Mouse (Mus musculus) hindbrain, embryonic 13.5 days (tissue): ENCODE results near the gene Frem2. TPM values are rescaled to one million over a fixed set of nuclear protein-coding genes. Genes with fewer than 3 reads are reported as not detected.

Source experiments
- ATAC-seq: fragments of 200-750 bp; cut with Nextera tagmentation; 2 replicates; pipeline ENCODE4 v1.8.0; 2017; ENCODE audit warnings: moderate TSS enrichment; ENCODE audit not compliant: low FRiP score
- H3K27ac ChIP-seq: fragments of 300-500 bp; sonication (generic); 2 replicates; pipeline ENCODE4 v1.5.1; 2015; ENCODE audit warnings: inconsistent platforms, mild to moderate bottlenecking, moderate library complexity
- H3K27me3 ChIP-seq: fragments of 300-500 bp; sonication (generic); 2 replicates; pipeline ENCODE4 v1.6.1; 2015; ENCODE audit warnings: mild to moderate bottlenecking, inconsistent platforms
- H3K36me3 ChIP-seq: fragments of 300-500 bp; sonication (generic); 2 replicates; pipeline ENCODE4 v1.6.1; 2015; ENCODE audit warnings: mild to moderate bottlenecking, inconsistent platforms
- H3K4me1 ChIP-seq: fragments of 300-500 bp; sonication (generic); replicated peaks from 2 replicates; pipeline ENCODE4 v1.6.1; 2015; ENCODE audit warnings: inconsistent platforms
- H3K4me2 ChIP-seq: fragments of 300-500 bp; sonication (generic); 2 replicates; pipeline ENCODE4 v1.6.1; 2015; ENCODE audit warnings: inconsistent platforms, mild to moderate bottlenecking, moderate library complexity
- H3K4me3 ChIP-seq: fragments of 300-500 bp; sonication (generic); 2 replicates; pipeline ENCODE4 v1.5.1; 2015; ENCODE audit warnings: mild to moderate bottlenecking, inconsistent platforms
- H3K9ac ChIP-seq: fragments of 300-500 bp; sonication (generic); 2 replicates; pipeline ENCODE4 v1.6.1; 2015; ENCODE audit warnings: mild to moderate bottlenecking, inconsistent platforms
- H3K9me3 ChIP-seq: fragments of 300-500 bp; sonication (generic); 2 replicates; pipeline ENCODE4 v1.6.1; 2016; ENCODE audit warnings: inconsistent platforms
- WGBS: fragments of 180-500 bp; shearing (Covaris S2); methylation state at CpG from one replicate; pipeline ENCODE4 v1.1.7; 2015; 5-methylcytosine and 5-hydroxymethylcytosine counted together
- polyA plus RNA-seq: library from polyadenylated mRNA; unstranded; fragments of >200 nt; fragmentation: Nextera tagmentation; extraction: Ambion mirVana; gene quantifications from 2 replicates; pipeline ENCODE4 v1.2.1, GENCODE M21; 2015

The Frem2 gene
- polyA plus RNA-seq, 1 experiment from 2014 or later = 1.3 TPM

GRCm38 (mm10) chr3:53656328-53656877 is 752 bp downstream of the Frem2 start:
- Histone ChIP-seq H3K9ac (peak overlapping the region; percentile 73), H3K36me3 (peaks cover 7% of the 10 kb centered on the region; the same call in 1 of the 2 replicates), H3K27me3 (peaks cover 47% of the 10 kb centered on the region), H3K4me2 (peak overlapping the region; percentile 100), H3K27ac (no peak overlapping the region), H3K4me1 (peaks cover 29% of the 10 kb centered on the region), H3K9me3 (peaks cover 9% of the 10 kb centered on the region), H3K4me3 (peak overlapping the region; percentile 58)
- WGBS = under 1% methylated on average over 42 of the region's 42 CpGs
- peak; percentile 34 for ATAC-seq

DNA sequence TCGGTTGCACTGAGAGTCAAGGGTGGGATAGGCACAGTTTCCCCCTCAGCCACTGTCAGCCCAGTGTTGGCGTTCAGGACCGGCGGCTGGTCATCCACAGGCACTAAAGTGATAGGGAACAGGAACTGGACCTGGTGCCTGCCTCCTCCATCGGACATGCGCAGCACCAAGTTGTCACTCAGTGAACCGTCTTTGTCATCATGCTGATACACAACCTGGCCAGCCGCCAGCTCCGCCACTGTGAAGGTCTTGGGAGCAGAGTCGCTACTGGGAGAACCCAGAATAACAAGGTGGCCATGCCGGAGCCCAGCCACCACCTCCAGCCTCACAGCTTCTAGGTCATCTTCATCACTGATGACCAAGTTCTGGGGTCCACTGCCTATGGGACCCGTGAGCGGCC is 1.8 kb downstream of the Frem2 start:
- Histone ChIP-seq H3K4me1 (peaks cover 31% of the 10 kb centered on the region), H3K9ac (peak overlapping the region; percentile 73; the same call in 1 of the 2 replicates), H3K27ac (no peak overlapping the region), H3K4me2 (peak overlapping the region; percentile 100), H3K36me3 (peaks cover 7% of the 10 kb centered on the region; the same call in 1 of the 2 replicates), H3K27me3 (peaks cover 47% of the 10 kb centered on the region), H3K9me3 (peaks cover 9% of the 10 kb centered on the region), H3K4me3 (peak overlapping the region; percentile 58)
- 89% methylated on average over 13 of the region's 13 CpGs for WGBS
- ATAC-seq = no peak

GRCm38 (mm10) chr3:53650003-53650748 is 7.0 kb downstream of the Frem2 start:
- 2% methylated on average over 8 of the region's 8 CpGs for WGBS
- Histone ChIP-seq H3K4me2 (no peak overlapping the region), H3K9me3 (peaks cover 9% of the 10 kb centered on the region), H3K36me3 (peaks cover 7% of the 10 kb centered on the region; the same call in 1 of the 2 replicates), H3K4me3 (no peak overlapping the region), H3K27me3 (peaks cover 8% of the 10 kb centered on the region), H3K9ac (no peak overlapping the region), H3K27ac (peak overlapping the region; percentile 44; the same call in 1 of the 2 replicates), H3K4me1 (peaks cover 6% of the 10 kb centered on the region)
- ATAC-seq = no peak; the same call in 1 of the 2 replicates

GRCm38 (mm10) chr3:53649425-53649824 is 7.7 kb downstream of the Frem2 start:
- no peak overlapping the region for H3K9ac ChIP-seq
- H3K4me3 ChIP-seq = no peak overlapping the region
- no peak overlapping the region for H3K27ac ChIP-seq
- peaks cover 2% of the 10 kb centered on the region for H3K9me3 ChIP-seq
- H3K4me1 ChIP-seq = peaks cover 6% of the 10 kb centered on the region
- ATAC-seq = no peak
- 48% methylated on average over 4 of the region's 4 CpGs for WGBS
- H3K27me3 ChIP-seq = 0 out of 2 replicates have a peak, but pooled peaks cover under 1% of the 10 kb centered on the region
- peaks cover 5% of the 10 kb centered on the region; the same call in 1 of the 2 replicates for H3K36me3 ChIP-seq
- H3K4me2 ChIP-seq = no peak overlapping the region

DNA sequence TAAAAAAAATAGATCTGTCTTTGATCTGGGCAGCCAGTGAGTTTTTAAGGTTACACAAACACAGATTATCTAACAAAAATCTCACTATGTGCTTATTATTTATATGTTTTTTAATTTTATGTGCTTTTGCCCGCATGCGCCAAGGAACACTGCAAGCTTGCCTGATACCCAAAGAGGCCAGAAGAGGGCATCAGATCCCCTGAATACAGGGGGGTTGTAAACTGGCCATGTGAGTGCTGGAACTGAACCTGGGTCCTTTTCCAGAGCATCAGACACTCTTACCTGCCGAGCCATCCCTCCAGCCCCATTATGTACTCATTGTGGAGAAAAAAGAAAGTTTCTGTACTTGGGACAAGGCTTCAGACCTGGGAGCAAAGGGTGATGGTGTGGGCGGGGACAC is 8.3 kb downstream of the Frem2 start:
- WGBS = 83% methylated on average over 4 of the region's 4 CpGs
- no peak for ATAC-seq
- Histone ChIP-seq H3K36me3 (no peaks in the 10 kb centered on the region), H3K27ac (no peak overlapping the region), H3K4me2 (no peak overlapping the region), H3K9ac (no peak overlapping the region), H3K4me3 (no peak overlapping the region), H3K4me1 (peaks cover 6% of the 10 kb centered on the region), H3K27me3 (no peaks in the 10 kb centered on the region), H3K9me3 (no peaks in the 10 kb centered on the region)

DNA sequence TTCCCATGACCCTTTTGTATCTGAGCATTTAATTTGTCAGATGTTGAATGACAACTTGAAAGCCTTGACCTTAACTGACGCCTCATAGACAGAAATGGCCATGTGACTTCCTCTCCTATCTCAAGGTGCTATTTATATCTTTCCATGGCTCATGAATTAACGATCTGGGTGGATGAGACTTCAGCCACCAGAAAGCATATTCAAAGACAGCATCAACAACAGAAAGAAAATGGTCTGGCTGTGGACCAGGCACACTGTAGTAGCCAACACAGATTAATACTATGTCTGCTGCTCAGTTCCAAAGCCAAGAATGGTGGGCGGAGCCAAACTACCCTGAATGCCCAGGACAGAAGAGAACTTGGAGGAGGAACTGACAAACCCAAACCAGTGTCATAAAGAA is 21.2 kb downstream of the Frem2 start:
- 84% methylated on average over 3 of the region's 3 CpGs for whole genome bisulfite sequencing
- Histone ChIP-seq H3K4me3 (no peak overlapping the region), H3K27ac (no peak overlapping the region), H3K27me3 (no peaks in the 10 kb centered on the region), H3K9me3 (no peaks in the 10 kb centered on the region), H3K9ac (no peak overlapping the region), H3K4me2 (no peak overlapping the region), H3K4me1 (peaks cover 3% of the 10 kb centered on the region; the same call in 1 of the 2 replicates), H3K36me3 (no peaks in the 10 kb centered on the region)
- ATAC-seq = no peak

DNA sequence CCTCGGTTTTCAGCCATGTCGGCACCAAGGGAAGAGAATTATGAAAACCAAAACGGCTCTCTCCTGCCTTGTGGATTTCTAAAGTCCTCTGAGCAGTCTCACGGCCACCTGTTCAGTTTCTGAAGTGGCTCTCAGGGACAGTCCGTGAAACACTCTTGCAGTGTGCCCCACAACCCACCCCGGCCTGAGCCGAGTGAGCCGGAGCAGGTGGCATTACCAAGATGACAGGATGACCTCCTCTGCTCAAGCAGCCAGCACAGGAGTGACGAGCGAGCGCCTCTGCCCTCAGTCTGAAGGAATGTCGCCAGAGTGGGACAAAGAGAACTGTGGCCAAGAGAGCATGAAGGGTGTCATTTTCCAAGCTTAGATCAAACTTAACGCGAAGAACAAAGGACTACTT is 26.0 kb downstream of the Frem2 start:
- no peak overlapping the region for H3K27ac ChIP-seq
- H3K4me3 ChIP-seq = no peak overlapping the region
- H3K4me1 ChIP-seq = peaks cover 3% of the 10 kb centered on the region; the same call in 1 of the 2 replicates
- no peak overlapping the region for H3K9ac ChIP-seq
- no peaks in the 10 kb centered on the region for H3K36me3 ChIP-seq
- 65% methylated on average over 14 of the region's 14 CpGs for WGBS
- no peaks in the 10 kb centered on the region for H3K9me3 ChIP-seq
- no peaks in the 10 kb centered on the region for H3K27me3 ChIP-seq
- no peak for ATAC-seq
- H3K4me2 ChIP-seq = no peak overlapping the region

GRCm38 (mm10) chr3:53630630-53631029 is 26.5 kb downstream of the Frem2 start:
- Histone ChIP-seq H3K4me1 (peaks cover 3% of the 10 kb centered on the region; the same call in 1 of the 2 replicates), H3K27me3 (no peaks in the 10 kb centered on the region), H3K9me3 (no peaks in the 10 kb centered on the region), H3K4me2 (no peak overlapping the region), H3K36me3 (no peaks in the 10 kb centered on the region), H3K27ac (no peak overlapping the region), H3K4me3 (no peak overlapping the region), H3K9ac (no peak overlapping the region)
- ATAC-seq = no peak
- 57% methylated on average over 4 of the region's 4 CpGs for WGBS

GRCm38 (mm10) chr3:53629966-53630365 is 27.2 kb downstream of the Frem2 start:
- Histone ChIP-seq H3K27me3 (no peaks in the 10 kb centered on the region), H3K4me1 (peaks cover 3% of the 10 kb centered on the region; the same call in 1 of the 2 replicates), H3K4me3 (no peak overlapping the region), H3K4me2 (no peak overlapping the region), H3K27ac (no peak overlapping the region), H3K9me3 (no peaks in the 10 kb centered on the region), H3K9ac (no peak overlapping the region), H3K36me3 (no peaks in the 10 kb centered on the region)
- WGBS = 91% methylated on average over 5 of the region's 5 CpGs
- no peak for ATAC-seq

- Histone ChIP-seq H3K4me2 (no peak overlapping the region), H3K36me3 (no peaks in the 10 kb centered on the region), H3K9ac (no peak overlapping the region), H3K27ac (no peak overlapping the region), H3K4me1 (peaks cover 9% of the 10 kb centered on the region; the same call in 1 of the 2 replicates), H3K4me3 (no peak overlapping the region), H3K9me3 (no peaks in the 10 kb centered on the region), H3K27me3 (no peaks in the 10 kb centered on the region)
- WGBS = 87% methylated on average over 8 of the region's 8 CpGs
- no peak for ATAC-seq
These were observed 33.9 kb downstream of the Frem2 start for GRCm38 (mm10) chr3:53623222-53623621.

DNA sequence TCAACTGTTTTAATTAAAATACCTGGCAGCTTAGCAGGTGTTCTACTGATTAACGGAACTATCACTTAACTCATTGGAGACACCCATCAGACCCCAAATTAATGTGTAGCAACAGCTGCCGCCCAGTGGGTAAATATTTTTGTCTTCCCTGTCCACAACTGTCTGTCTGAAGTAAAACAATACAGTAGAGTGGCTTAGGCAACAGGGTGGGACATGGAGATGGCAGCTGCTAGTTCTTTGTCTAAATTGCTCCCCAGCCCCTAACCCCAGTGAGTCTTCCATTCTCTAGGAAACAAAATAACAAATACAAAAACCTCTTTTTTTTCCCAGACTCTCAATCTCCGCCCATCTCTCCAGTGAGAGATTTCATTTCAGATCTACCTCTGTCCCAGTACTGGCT is 36.2 kb downstream of the Frem2 start:
- Histone ChIP-seq H3K9ac (no peak overlapping the region), H3K4me2 (no peak overlapping the region), H3K9me3 (no peaks in the 10 kb centered on the region), H3K36me3 (no peaks in the 10 kb centered on the region), H3K27me3 (no peaks in the 10 kb centered on the region), H3K4me3 (no peak overlapping the region), H3K27ac (no peak overlapping the region), H3K4me1 (peaks cover 9% of the 10 kb centered on the region; the same call in 1 of the 2 replicates)
- whole genome bisulfite sequencing = 73% methylated on average over 3 of the region's 3 CpGs
- no peak for ATAC-seq

DNA sequence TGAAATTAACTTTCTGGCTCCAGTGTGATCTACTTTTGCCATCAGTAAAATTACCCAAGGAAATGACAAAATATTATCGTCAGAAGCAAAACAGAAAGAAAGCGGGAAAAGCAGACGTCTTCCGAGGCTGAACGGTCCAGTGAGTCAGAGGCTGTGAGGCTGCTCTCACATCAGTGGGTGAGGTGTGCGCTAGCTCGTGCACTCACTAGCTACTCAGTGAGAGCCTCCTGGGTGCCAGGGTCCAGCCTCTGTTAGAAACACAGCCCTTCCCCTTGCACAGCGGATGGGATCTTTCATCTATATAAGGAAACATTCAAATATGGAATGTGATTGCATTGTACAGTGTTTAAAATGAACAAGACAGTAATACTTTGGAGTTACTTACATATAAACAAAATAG is 36.8 kb downstream of the Frem2 start:
- ATAC-seq = no peak
- 89% methylated on average over 8 of the region's 8 CpGs for WGBS
- Histone ChIP-seq H3K9me3 (no peaks in the 10 kb centered on the region), H3K36me3 (no peaks in the 10 kb centered on the region), H3K4me1 (peaks cover 9% of the 10 kb centered on the region; the same call in 1 of the 2 replicates), H3K4me3 (no peak overlapping the region), H3K4me2 (no peak overlapping the region), H3K9ac (no peak overlapping the region), H3K27me3 (no peaks in the 10 kb centered on the region), H3K27ac (no peak overlapping the region)
